Mouse (Mus musculus) right cerebral cortex, postnatal 25 days (tissue): ENCODE measurements at regions not wholly inside any gene's neighbourhood (a gene's known extent, or its start where the extent isn't known, plus 50 kb on each side); places are given as distances from the start of the nearest gene placed in this dataset.

Experiments
- DNase-seq: peaks from one replicate; pipeline ENCODE4 v3.0.0; 2022

DNA sequence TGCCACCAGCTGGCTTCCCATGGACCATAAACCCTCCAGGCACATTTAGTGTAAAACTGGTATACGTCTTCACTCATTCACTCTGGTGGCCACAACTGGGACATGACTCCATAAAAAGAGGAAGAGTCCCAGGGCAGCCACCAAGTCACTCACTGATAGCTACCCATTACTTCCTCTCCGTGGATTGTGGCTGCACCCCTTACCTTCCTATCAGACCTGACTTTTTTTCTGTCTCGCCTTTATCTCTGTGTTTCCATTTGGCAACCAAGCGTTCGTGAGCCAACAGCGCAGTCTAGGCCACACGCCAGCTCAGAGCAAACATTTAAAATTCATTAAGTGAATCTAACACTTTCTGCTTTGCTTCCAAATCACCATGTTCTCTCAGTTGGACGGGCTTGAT is 53.9 kb upstream of the Slc44a1 start:
- DNase-seq = peak; percentile 14

DNA sequence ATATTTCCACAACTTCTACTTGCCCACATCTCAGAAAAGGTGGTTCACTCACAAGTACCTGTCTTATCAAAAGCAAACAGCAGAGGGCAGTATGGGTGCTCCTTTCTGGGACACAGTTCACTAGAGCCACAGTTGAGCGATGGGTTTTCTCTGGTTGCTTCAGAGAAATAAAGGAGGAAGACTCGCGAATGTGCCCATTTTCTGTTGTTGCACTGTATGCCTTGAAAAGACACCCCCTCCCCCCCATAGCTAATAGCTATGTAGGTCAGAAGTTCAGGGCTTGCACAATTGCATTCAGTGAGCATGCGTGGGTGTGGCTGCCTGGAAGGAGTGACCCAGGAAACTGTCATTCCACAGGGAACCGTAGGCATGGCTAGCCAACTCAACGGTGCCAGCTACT is 55.5 kb upstream of the Slc44a1 start:
- peak; percentile 56 for DNase-seq

DNA sequence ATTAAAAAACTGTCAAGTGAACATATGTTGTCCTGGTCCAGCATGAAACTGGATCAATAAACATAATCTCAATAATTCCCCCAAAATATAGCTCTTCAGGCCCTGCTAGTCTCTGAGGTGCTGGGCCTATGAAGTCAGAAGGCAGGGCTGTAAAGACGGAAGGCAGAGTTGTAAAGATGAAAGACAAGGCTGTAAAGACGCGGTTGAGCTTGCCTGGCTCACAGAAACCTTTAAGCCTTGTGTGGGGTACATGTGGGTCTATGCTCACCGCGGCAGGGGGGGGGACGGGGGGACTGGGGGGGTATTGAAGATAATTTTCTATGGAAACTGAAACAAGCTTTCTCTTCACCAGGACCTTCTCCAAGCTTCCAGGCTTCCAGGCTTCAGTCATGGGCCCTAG is 56.1 kb upstream of the Slc44a1 start:
- DNase-seq = no peak

DNA sequence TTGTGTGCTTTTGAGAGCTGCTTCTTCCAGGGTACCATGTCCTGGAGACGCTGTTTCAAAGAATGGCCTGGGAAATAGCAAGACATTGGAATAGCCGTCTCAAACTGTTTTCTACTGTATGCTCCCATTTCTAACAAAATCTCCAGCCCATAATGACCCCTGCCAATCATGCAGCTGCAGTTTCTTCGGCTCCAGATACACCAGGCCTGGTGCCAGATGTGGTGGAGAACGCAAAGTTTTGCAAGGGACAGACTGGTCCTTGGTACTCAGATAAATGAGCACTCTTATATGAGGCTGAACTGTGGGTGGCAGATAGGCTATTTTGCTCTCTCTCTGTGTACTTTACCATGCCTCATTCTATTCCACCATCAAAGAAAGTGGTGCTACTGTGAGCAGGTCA is 58.2 kb upstream of the Slc44a1 start:
- no peak for DNase-seq

DNA sequence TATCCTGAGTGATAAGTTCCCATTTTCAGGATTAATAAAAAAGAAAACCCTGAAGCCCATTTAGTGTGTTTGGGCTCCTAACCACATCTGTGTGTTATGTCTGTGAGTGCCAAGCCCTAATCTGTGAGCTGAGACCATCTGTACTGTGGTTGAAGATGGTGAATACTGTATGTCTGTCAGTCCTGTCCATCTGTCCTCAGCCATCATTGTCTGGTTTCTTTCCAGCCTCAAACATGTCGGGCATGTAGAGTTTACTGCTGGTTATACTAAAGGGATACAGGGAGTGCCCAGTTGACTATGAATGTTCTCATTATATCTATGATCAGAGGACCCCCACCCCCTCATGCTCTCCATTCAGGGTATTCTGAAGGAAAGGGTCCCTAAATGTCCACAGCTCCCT is 60.4 kb upstream of the Slc44a1 start:
- no peak for DNase-seq

DNA sequence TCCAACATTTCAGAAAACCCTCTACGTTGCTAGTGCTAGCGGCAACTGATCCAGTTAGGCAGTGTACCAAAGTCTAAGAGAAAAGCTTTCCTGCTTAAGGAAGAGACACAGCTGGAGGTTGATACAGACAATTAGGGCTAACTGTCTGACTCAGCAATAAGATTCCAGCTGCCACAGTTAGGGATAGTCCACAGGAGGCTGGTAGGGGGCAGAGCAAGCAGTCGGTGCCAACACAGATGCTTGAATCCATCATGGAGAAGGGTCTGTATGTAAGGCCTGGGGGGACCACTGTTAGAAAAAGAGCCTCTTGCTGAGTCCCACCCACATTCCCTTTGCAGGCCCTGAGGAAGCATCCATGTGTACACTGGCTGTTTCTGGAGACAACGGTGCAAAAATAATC is 63.2 kb upstream of the Slc44a1 start:
- DNase-seq = no peak

DNA sequence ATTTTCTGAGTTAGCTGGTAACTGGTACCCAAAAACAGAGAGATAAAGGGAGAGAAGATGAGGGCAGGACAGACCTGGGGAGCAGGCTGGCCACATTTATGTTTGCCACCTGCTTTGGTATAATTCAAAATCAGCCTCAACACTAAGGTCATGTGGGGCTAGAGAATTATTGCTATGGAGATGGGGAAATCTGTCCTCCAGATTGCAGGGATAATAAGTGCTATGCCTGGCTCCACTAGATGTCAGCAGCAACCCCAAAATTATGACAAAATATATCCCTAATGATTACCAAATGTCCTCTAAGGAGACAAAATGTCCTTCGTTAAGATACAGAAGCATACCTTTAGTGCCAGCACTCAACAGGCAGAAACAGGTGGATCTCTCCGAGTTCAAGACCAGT is 83.8 kb upstream of the Slc44a1 start:
- no peak for DNase-seq

DNA sequence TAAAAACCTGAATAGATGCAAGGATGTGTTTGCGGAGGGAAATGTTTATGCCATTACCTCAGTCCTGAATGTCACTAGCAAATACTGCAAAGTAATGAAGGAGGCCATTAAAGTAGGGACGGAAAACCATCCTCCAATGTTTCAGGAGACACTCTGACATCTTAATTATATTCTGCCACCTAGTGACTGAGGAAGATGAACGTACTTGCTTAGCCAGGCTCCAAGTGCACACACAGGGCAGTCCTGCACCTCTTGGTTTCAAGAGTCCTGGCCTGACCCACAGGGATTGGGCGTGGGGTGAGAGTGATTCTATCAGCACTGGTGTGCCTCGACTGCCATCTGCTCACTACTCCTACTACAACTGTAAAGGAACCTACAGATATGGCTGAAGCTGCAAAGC is 85.3 kb upstream of the Slc44a1 start:
- DNase-seq = no peak

DNA sequence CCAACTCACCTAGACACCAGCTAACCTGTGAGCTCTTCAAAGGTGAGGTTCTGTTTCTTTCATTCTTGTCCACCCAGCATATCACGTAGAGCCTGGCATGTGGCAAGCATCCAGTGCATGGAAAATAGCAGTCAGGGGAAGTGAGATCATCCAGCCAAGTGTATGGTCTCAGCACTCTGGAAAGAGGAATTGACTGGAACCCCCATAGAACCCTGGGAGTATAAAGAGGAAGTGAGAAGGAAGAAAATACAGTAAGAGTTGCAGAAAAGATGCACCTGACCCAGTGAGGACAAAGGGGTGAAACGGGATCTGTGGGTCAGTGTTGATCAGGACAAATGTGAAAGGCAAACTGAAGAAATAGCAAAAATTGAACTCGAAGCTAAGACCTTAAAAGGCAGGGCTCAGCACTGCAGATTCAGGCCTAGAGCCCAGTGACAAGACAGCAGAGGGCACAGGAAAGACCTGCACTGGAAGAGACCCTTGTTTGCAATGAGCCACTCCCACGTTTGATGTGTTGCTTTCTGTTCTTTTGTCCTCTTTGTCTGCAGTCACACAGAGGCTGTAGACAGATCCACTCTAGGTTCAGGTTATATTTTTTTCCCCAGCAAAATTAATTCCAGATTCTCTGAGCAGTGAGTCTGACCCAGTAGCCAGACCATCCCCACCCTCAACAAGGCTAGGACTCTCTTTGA is 86.7 kb upstream of the Slc44a1 start:
- no peak for DNase-seq

DNA sequence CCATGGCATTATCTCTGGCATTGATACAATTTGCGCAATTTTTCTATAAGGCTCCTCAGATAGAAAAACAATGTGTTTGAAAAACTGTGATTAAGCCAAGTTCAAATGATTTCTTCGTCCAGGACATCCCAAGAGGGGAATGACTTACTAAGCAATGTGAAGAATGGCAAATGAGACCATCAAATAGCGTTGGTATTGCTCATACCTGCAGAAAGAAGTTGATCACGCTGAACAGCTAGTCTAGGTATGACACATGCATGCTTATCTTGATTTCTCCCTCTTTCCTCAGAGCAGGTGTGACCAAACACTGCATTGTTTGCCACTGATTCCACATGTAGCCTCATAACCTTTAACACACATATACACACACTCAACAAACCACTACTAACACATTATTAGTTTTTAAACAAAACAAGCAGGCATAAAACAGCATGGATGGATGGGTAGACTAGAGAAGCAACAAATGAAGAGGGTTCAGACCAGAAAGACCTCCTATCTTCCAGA is 89.1 kb upstream of the Slc44a1 start:
- DNase-seq = no peak

DNA sequence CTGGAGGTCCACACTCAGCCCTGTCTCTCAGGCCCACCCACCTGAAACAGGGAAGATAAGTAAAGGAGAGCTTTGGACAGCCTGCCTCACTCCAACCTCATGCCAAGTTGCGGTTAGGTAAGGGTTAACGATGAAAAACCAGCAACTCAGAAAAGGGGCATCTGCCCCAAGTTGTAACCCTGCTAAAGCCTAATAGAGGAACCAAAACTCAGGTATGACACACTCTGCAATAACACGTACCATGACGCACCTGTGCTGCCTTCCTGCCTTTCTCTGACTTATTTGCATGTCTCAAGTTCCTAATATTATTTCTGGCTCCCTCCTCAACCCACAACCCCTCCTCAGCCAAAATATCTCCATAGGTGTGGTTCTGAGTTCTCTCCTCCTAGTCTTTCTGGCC is 94.9 kb upstream of the Slc44a1 start:
- DNase-seq = no peak

DNA sequence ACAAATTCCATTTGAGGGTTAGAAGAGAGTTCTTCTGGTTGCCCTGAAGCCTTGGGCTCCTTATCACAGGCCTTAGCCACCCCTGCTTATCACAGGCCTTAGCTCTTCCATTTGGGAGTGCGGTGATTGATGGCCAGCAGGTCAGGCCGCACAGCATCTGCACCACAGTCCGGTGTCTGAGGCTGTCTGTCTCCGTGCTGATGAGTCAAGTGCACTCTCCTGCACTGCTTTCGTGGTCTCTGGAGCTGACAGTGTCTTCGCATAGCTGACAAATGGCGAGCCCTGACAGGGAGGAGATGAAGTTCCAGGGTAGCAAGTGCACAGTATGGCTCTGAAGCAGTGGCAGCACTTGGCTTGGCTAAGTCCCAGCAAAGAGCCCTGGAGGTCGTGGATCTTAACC is 95.7 kb upstream of the Slc44a1 start:
- DNase-seq = no peak

DNA sequence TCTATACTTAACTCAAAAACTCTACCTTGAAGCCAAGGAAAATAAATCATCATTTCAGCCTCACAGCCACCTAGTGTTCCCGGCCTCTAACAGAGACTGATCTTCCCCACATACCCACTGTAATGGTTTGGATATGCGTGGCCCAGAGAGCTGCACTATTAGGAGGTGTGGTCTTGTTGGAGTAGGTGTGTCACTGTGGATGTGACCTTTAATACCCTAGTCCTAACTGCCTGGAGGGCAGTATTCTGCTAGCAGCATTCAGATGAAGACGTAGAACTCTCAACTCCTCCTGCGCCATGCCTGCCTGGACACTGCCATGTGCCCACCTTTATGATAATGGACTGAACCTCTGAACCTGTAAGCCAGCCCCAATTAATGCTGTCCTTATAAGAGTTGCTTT is 99.0 kb upstream of the Slc44a1 start:
- DNase-seq = no peak

DNA sequence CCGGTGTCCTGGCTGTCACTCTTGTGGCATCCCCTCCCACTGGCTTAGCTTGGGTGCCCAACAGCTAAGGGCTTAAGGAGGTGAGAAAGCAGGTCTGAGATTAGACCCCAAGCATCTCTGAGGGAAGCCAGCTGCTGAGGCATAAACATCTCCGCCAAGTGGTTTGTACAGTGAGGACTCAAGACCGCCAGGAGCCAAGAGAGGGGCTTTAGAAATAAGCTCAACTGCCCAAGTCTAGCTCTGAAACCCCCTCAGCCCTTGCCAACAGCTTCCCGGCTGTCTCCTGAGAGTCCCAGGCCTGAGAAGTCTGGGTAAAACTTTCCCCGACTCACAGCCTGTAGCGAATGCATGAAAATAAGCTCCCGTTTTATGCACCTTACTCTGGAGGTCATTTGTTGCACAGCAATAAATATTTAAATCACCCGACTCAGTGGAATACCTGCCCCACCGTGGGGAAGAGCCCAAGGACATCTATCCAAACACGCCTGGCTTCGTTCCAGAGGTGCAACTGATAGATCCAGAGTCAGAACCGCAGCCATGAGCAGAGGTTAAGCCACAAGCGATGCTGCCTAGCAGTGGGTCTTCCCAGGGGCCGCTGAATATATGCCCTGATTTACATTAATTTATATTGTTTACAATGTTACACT is 100.1 kb upstream of the Slc44a1 start:
- no peak for DNase-seq

DNA sequence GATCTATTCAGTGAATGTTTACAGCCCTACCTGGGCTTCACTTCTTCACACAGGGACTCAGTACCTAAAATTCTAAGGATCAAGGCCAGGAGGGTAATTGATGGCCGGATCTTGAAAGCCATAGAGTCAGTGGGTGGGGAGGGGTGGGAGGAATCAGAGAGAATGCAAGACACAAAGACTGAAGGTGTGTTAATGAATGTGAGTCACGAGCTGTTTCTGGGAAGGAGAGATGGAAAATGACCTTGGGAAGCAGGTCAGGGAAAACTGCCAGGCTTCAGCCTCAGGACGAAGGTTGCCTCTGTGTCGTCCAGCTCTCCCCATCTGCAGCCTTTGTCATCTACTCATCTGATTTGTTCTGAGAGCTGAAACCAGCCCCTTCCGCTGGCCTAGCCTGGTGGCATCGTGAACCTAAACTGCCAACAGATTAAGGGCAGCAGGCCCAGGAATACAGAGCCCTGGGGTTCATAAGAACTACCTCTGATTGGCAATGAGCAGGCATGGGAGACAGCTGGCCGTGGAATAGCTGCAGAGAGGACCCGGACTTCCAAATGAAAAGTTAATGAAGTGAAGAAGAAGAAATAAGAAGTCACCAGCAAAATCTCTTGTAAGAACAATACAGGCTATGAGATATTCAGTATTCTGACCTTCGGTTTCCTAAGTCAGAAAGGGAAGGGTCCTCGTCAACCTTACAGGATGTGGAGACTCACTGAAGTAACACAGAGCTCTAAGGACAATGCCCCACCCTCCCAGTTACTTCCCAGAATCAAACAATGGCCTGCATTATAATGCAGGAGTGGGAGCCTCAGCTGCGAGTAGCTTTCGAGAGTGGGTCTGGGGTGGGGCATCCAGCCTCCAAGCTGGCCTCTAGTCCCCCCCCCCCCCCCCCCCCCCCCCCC is 100.8 kb upstream of the Slc44a1 start:
- DNase-seq = no peak

DNA sequence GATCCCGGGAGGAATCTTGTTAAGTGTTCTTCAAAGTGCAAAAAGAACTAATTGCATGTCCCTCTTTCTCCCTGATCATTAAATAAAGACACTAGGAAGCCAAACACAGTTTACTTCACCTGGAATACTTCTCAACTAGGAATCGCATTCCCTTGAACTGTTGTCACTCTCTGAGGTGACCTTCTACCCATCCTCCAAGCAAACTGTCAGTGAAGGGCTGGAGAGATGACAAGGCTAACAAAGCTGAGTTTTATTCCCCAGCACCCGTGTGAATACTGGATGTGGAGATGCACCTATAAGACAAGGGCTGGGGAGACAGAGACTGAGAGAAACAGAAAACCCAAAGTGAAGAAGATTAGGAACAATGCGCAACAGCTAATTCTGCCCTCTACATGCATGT is 101.7 kb upstream of the Slc44a1 start:
- no peak for DNase-seq

DNA sequence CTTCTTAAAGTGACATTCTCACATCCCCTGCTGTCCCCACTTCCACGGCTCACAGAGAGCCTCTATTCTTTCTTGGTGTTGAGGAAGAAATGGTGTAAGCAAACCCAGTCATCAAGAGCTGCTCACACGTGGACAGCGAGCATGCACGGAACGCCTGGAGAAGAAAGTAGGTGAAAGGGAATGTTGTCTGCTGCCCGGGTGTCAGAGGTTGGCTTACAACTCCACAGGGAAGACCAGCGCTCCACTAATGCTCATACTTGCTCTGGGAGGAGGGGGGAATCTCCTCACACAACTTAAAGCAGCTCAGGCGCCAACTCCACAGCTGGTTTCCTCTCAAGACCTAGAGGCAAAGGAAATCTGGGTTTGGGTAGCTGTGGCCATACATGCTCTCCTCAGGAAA is 102.4 kb upstream of the Slc44a1 start:
- DNase-seq = no peak

DNA sequence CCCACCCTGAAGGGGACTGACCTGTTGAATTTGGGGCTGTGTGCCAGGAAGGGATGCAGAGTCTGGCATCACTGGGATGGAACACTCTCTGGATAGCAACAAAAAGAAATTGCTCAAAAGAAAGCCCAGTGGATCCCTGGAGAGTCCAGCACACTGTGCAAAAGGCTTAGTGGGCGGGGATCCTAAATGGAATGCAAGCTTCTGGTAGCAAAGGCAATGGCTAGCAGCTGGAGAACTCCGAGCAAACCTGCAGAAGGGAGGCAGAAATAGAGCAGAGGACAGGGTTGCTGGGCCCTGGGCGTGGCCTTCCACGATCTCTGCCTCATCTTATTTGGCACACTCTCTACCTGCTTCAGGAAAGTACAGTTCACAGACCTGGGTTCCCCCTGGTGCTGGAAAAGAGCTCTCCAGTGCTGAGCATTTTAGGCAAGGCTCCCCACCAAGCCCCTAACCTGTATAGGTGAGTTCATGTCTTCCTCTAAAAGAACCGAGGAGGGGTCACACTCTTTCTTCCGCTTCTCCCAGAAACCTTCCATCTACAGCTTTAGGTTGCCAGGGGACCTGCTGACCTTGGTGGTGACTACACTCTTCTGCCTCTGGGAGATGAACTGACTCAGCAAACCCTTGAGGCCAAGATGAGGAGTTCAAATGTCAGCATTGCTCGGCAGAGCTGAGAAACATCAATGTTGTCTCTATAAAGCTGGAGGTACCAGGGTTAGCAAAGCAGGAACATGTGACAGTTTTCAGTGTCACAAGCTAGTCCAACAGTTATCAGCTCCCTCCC is 112.6 kb upstream of the Slc44a1 start:
- DNase-seq = no peak

DNA sequence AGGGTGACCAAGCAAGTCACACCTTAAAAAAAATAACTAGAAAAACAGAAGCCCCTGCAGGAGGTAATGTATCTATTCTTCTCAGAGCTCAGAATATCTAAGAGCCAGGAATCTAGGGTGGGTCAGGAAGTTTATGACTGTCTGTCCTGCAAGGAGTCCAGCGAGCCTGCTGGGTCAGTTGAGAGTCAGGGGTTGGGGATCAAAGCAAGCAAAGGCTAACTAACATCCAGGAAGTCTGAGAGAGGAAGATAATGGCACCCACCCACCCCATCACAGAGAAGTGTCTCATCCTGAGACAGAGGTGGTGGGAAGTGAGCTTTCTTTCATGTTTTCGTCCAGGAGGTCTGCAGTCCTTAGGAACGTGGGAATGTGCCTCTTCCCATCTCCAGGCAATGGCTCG is 116.4 kb upstream of the Slc44a1 start:
- no peak for DNase-seq

DNA sequence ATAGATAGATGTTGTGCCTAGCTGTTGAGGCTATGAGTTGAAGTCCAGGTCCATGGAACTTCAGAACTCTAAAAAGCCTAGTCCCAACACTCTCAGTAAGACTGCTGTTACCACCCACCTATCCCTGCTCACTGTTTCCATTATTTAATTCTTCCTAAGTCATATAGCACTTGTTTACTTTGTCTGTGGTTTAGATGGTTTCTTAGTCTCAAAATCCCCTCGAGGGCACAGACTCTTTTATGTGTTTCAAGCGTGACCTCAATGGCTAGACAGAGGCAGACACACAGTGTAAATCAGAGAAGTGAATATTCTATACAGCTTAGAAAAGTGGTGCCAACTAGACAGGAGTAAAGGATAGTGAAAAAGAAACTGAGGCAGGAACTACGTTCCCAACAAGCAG is 117.0 kb upstream of the Slc44a1 start:
- DNase-seq = no peak

DNA sequence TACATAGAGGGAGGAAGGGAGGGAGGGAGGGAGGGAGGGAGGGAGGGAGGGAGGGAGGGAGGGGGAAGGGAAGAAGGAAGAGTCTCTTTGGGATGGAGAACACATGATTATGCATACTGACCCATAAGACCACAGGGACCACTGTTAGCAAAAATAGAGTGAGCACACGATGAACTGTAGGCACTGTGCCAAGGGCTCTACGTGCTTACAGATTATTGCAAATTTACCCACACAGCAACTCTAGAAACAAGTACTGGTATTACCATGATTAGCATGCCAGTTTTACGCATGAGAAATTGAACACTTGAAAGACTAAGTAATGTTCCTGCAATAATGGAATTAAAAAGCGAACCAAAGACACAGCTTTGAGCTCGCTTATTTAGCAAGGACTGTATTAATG is 117.7 kb upstream of the Slc44a1 start:
- no peak for DNase-seq

DNA sequence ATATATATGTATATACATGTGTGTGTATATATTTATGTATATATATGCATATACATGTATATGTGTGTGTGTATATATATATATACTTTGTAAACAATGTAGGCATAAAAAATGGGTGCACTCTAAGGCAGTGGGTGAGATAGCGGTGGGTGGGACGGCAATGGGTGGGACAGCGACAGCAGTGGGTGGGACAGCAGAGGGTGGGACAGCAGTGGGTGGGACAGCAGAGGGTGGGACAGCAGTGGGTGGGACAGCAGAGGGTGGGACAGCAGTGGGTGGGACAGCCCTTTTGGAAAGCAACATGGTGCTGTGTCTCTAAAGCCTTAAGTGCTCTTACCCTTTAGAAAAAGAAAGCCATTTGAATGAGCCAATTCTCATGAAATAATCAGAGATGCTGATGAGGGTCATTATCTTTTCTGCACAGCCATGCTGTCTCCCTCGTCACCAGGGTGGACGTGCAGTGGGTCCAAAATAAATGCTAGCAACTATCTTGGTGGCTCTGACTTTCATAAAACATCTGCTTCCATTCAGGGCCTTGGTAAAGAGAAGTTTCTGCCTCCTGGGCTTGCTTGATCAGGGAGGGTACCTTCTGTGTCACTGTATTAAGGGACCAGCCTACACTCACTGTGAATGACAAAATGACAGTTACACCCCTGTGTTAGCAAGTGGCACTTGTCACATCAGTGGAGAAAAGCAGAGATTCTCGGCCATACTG is 119.3 kb upstream of the Slc44a1 start:
- DNase-seq = no peak
